Mouse (Mus musculus) Patski (cell line): Measurements from ENCODE around the gene 1700017B05Rik. TPM values are rescaled to one million over a fixed set of nuclear protein-coding genes. Genes with fewer than 3 reads are reported as not detected.

ENCODE experiments used
- ATAC-seq: fragments of 100-300 bp; one replicate; pipeline ENCODE4 v1.8.0; 2021
- CTCF ChIA-PET: fragments of 350-600 bp; sonication (Branson Sonifier 250); formaldehyde crosslinking; loops from one replicate; lab custom pipeline; 2022; ENCODE audit warnings: inconsistent platforms; lab: Charles Lee
- POLR2A ChIA-PET: fragments of 350-600 bp; sonication (Branson Sonifier 250); formaldehyde crosslinking; loops from one replicate; lab custom pipeline; 2022; ENCODE audit warnings: antibody characterized with exemption, inconsistent platforms; lab: Charles Lee
- DNase-seq: peaks from one replicate; pipeline ENCODE4 v3.0.0-alpha.2; 2011; ENCODE audit warnings: low read depth, low spot score
- H3K27me3 ChIP-seq: fragments of 371-371 bp; one replicate; pipeline ENCODE4 v1.5.1; 2021
- CTCF ChIP-seq: fragments of 100-300 bp; IDR thresholded peaks from one replicate; pipeline ENCODE4 v1.5.1; 2021
- in situ Hi-C: fragments of 300-500 bp; cut with MboI; formaldehyde crosslinking; loops from 3 replicates; pipeline ENCODE4 v1.11.1; 2018; ENCODE audit warnings: low pct_unique_long_range_greater_than_20kb, mixed read lengths
- polyA plus RNA-seq: library from polyadenylated mRNA; unstranded; gene quantifications from one replicate; pipeline ENCODE4 v1.2.3, GENCODE M21; 2021

Gene 1700017B05Rik
- polyA plus RNA-seq, 1 experiment from 2014 or later, result 38.2 TPM

DNA sequence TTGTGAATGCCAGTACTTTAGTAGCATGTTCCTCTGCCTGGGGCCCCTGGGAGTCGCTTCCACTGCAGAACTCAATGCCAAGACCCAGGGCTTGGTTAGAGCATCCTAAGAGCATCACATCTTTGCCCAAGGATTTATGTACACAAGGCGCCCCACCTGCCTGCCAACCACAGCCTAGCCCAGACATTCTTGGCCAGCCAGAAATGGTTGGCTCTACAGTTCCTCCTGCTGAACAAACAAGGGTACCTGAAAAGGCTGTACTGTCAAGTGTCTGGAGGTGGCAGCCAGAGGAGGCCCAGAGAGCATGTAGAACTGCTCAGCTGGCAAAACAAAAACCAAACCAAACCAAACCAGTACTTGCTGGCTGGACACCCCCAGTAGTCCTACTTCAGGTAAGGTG is 11.3 kb downstream of the 1700017B05Rik start:
- POLR2A ChIA-PET, result no interaction called here
- CTCF ChIA-PET, result no interaction called here
- H3K27me3 ChIP-seq, result no peaks in the 10 kb centered on the region
- in situ Hi-C loops, result no loop called here
- DNase-seq, result no peak
- no peak for TF ChIP-seq CTCF
- no peak for ATAC-seq

DNA sequence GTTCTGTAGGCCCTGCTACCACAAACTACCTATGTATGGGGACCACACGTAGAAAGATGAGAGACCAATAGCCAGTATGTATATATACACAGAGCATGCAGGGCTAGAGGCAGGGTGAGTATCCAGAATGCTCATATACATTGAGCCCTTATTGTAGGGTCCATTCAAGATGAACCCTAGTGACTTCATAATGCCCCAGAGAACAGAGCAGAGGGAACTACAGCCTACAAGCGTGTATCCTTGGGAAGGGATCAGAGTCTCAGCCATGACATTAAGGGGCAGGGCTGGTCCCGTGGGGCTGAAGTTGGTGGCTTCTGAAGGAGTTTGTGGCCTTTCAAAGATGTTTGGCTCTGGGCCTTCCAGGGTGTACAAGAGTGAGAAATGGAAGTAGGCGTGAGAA is 12.4 kb downstream of the 1700017B05Rik start:
- in situ Hi-C loops, result no loop called here
- no peak for TF ChIP-seq CTCF
- CTCF ChIA-PET, result no interaction called here
- DNase-seq (no peak), ATAC-seq (no peak)
- H3K27me3 ChIP-seq, result no peaks in the 10 kb centered on the region
- POLR2A ChIA-PET, result no interaction called here

DNA sequence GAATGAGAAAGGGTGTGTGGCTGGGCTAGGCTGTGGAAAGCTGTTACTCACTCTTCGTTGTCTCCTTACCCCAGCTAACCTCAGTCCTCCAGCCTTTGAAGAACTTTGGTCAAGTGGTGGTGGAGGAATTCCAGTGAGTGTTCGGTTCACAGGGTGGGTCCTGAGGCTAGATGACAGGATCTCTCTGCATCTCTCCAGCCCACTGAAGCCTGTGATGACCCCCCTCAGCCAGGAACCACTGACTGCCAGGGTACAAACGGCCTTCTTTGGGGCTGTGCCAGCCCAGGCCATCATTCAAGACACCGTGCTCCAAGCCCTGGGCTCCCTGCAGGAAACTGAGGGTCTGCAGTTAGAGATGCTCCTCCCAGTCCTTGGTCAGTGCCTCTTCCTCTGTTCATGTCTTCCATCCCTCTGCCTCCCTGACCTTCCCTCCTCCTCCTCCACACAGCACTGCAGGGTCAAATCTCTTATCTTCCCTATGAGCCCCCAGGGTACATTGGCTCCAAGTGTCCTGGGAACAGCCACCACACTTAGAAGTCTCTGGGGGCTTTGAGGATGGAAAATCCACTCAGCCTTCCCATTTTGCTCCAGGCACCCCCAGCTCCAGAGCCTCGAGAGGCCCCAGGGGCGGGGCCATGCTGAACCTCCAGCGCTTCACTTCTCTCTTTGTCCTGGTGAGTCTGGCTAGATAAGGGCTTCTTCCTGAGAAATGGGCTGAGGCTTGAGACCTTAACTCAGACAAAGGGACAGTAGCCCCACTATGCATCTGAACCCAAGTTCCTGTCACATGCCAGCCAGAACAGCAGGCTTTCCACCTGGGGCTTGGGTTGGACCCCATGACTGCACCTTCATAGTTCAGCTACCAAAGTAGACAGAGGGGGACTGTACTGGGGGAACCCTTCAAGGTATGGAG is 14.1 kb downstream of the 1700017B05Rik start:
- no peaks in the 10 kb centered on the region for H3K27me3 ChIP-seq
- ATAC-seq, result peak; percentile 3
- TF ChIP-seq CTCF, result no peak
- CTCF ChIA-PET, result interaction anchor here (1.0 kb wide), 1 partner anchor 189 kb away, joined by 3 read pairs; no protein-coding TSS in a partner anchor
- POLR2A ChIA-PET, result interaction anchor here (0.7 to 2.0 kb wide), 4 partner anchors 10 to 35 kb away, joined by 3 to 5 read pairs (median 4); no protein-coding TSS in a partner anchor
- no peak for DNase-seq
- in situ Hi-C loops, result no loop called here

DNA sequence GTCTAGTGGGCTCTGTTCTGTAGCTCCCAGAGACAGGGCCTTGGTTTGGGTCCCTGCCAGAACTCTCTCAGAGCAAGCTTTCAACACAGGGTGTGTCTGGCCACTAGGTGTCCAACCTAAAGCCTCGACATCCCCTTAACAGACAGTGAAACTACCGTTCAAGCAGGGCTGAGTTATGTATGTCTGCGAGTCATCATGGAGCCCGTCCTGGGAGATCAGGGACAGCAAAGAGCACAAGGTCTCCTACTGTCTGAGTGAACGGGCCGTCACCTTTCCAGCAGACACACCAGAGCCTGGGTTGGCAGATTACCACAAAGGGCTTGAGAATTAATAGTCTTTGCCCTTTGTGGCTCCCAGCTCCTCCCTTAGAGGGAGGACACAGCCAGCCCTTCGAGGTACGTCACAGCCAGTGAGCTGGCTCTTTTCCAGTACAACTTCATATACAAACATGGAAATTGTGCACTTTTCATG is 15.2 kb downstream of the 1700017B05Rik start:
- ChIA-PET CTCF (interaction anchor here (1.0 to 1.1 kb wide), 2 partner anchors 16 to 190 kb away, joined by 3 to 4 read pairs; no protein-coding TSS in a partner anchor), POLR2A (interaction anchor here (0.6 to 2.0 kb wide), 3 partner anchors 9 to 10 kb away, joined by 3 to 5 read pairs (median 4); no protein-coding TSS in a partner anchor)
- H3K27me3 ChIP-seq, result no peaks in the 10 kb centered on the region
- no peak for TF ChIP-seq CTCF
- DNase-seq (peak; percentile 78), ATAC-seq (peak; percentile 54)
- in situ Hi-C loops, result no loop called here

DNA sequence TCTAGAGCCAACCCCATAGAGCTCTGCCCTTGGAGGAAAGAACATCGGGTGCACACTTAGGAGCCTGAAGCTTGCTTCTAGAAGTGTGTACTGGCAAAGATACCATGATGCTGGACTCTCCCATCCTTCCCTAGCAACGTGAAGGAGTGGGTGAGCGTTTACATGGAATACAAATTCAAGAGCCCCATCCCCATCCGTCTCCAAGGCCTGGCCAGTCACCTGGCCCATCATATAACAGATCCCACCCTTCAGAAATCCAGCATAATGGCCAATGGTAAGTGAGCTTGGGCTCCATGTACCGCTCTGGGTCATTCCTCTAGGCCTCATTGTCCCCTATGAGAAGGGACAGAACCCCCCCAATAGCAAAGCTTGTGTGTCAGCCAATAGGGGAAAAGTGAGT is 15.9 kb downstream of the 1700017B05Rik start:
- TF ChIP-seq CTCF, result no peak
- in situ Hi-C loops, result no loop called here
- ATAC-seq, result no peak

DNA sequence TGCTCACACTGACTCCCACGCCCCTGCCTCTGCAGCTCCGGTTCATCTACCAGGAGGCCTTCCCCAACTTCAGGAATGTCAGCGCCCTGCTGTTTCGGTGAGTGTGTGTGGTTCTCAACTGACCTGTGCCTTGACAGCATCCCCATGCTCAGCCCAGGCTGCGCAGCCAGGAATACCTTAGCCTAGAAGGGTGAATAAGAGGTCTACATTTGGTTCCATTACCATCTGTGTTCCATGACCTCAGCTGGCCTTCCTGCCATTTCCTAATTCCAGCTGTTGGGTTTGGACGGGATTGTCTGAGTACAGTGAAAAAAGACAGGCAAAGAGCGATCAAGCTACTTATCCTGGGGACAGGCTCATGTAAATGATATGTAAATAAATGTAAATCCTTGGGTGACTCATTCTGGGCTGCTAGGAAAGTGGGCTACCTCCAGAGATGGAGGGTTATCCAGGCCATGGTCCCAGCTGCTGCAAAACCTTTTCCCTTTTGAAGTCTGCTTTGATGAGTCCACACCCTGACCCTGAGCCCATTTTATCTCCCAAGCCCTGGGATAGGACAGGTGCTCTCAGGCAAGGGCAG is 18.2 kb downstream of the 1700017B05Rik start:
- DNase-seq (no peak), ATAC-seq (no peak)
- ChIA-PET POLR2A (interaction anchor here (1.0 kb wide), 1 partner anchor 11 kb away, joined by 3 read pairs; no protein-coding TSS in a partner anchor), CTCF (no interaction called here)
- no peak for TF ChIP-seq CTCF
- in situ Hi-C loops, result no loop called here
- no peaks in the 10 kb centered on the region for H3K27me3 ChIP-seq

More for the DNA sequence above, 15.9 kb downstream of the 1700017B05Rik start:
- H3K27me3 ChIP-seq, result no peaks in the 10 kb centered on the region
- no peak for DNase-seq
- POLR2A ChIA-PET, result interaction anchor here (0.6 to 2.0 kb wide), 2 partner anchors 8 to 24 kb away, joined by 3 to 4 read pairs; no protein-coding TSS in a partner anchor
- CTCF ChIA-PET, result interaction anchor here (0.9 to 1.4 kb wide), 3 partner anchors 8 to 20 kb away, joined by 3 to 4 read pairs (median 4); no protein-coding TSS in a partner anchor

DNA sequence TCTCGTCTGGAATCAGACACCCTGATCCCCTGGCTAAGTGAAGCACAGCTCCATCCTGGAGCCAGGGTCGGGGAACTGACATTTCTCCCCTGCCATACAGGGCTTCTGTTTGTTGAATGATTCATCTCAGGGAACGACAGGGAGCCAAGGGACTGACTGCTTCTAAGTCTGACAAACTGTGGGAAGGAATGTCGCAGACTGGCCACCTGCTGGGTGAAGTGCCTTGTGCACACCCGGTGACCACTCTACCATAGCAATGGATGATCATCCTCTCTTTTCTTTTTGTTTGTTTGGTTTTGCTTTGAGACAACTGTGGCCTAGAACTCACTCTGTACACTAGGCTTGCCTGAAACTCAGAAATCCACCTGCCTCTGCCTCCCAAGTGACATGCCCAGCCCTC is 19.5 kb downstream of the 1700017B05Rik start:
- POLR2A ChIA-PET, result no interaction called here
- in situ Hi-C loops, result no loop called here
- DNase-seq, result no peak
- ATAC-seq, result no peak
- TF ChIP-seq CTCF, result no peak
- CTCF ChIA-PET, result no interaction called here
- H3K27me3 ChIP-seq, result no peaks in the 10 kb centered on the region

DNA sequence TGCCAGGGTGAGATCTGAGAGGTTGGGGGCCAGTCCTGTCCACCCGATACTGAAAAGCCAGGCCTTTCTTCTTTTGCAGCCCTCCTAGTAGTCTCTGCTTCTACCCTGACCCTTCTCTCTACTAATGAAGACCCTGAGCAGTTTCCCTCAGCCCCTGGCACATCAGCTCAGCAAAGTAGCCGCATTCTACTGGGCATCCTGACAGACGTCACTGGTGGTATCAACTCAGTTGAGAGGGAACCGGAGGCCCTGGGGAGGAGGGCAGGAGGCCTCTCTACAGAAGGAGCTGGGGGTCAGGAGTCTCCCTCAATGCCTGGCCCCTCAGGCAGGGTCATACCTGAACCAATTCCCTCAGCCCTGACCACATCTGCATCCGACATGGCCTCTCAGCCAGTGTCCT is 21.3 kb downstream of the 1700017B05Rik start:
- TF ChIP-seq CTCF, result no peak
- in situ Hi-C loops, result no loop called here
- no peak for ATAC-seq
- ChIA-PET POLR2A (no interaction called here), CTCF (interaction anchor here (1.4 kb wide), 2 partner anchors 9 to 18 kb away, joined by 3 to 4 read pairs; no protein-coding TSS in a partner anchor)
- DNase-seq, result no peak
- no peaks in the 10 kb centered on the region for H3K27me3 ChIP-seq

DNA sequence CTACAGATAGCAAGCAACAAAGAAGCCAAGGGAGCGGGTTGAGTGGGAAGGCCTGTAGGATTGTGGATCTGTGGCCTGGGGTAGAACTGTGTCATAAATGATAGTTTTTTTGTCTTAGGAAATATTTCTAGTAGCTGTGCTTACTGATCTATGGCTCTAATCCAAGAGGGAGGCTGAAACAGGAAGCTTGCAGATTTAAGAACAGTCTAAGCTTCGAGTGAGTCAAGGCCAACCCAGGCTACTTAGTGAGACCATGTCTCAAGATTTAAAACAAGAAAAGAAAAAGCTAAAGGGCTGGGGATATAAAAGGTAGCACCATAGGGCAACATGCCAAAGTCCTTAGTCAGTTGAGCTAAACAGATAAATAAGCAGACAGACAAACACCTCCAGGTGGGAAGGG is 24.2 kb downstream of the 1700017B05Rik start:
- POLR2A ChIA-PET, result interaction anchor here (0.7 to 1.4 kb wide), 2 partner anchors 9 kb away, joined by 4 to 5 read pairs; no protein-coding TSS in a partner anchor
- in situ Hi-C loops, result loop anchor here (10.0 kb wide), 1 partner anchor 163 kb away; the partner anchor contains the start of gene Sin3a
- H3K27me3 ChIP-seq, result no peaks in the 10 kb centered on the region
- DNase-seq (no peak), ATAC-seq (no peak)
- CTCF ChIA-PET, result interaction anchor here (1.5 kb wide), 1 partner anchor 10 kb away, joined by 4 read pairs; no protein-coding TSS in a partner anchor
- TF ChIP-seq CTCF, result no peak

DNA sequence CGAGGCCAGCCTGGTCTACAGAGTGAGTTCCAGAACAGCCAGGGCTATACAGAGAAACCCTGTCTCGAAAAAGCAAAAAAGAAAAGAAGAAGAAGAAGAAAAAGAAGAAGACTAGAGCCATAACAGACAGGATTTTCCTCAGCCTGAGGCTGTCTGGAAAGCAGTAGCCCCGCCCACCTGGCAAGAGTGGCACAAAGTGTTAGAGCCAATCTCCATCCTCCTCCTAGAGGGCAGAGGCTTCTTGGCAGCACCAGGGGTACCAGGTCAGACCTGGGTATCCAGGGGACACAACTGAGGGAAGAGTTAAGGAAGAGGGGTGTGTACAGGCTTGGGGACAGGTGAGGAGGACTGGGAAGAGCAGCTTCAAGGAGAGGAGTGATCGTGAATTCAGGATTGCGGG is 24.7 kb downstream of the 1700017B05Rik start:
- no peaks in the 10 kb centered on the region for H3K27me3 ChIP-seq
- in situ Hi-C loops, result loop anchor here (10.0 kb wide), 1 partner anchor 163 kb away; the partner anchor contains the start of gene Sin3a
- DNase-seq (no peak), ATAC-seq (no peak)
- no peak for TF ChIP-seq CTCF
- CTCF ChIA-PET, result interaction anchor here (1.5 kb wide), 1 partner anchor 9 kb away, joined by 4 read pairs; no protein-coding TSS in a partner anchor
- POLR2A ChIA-PET, result interaction anchor here (0.6 to 1.4 kb wide), 2 partner anchors 10 to 328 kb away, joined by 3 to 5 read pairs; no protein-coding TSS in a partner anchor
